Mouse (Mus musculus) embryonic facial prominence, embryonic 14.5 days (tissue): ENCODE measurements around the gene Pnrc2. TPM values are rescaled to one million over a fixed set of nuclear protein-coding genes. Genes with fewer than 3 reads are reported as not detected.

Source experiments
- ATAC-seq: fragments of 200-750 bp; cut with Nextera tagmentation; 2 replicates; pipeline ENCODE4 v1.8.0; 2017; ENCODE audit warnings: low read depth, moderate number of reproducible peaks, moderate TSS enrichment
- DNase-seq: peaks from one replicate; pipeline ENCODE4 v3.0.0-alpha.2; 2015; ENCODE audit warnings: low spot score
- H3K27ac ChIP-seq: fragments of 300-500 bp; sonication (generic); replicated peaks from 2 replicates; pipeline ENCODE4 v1.5.1; 2014; ENCODE audit warnings: low read depth, mild to moderate bottlenecking, low read length, moderate library complexity
- H3K27me3 ChIP-seq: fragments of 300-500 bp; sonication (generic); replicated peaks from 2 replicates; pipeline ENCODE4 v1.6.1; 2014; ENCODE audit warnings: low read length; ENCODE audit not compliant: control insufficient read depth, insufficient read depth
- H3K36me3 ChIP-seq: fragments of 300-500 bp; sonication (generic); 2 replicates; pipeline ENCODE4 v1.6.1; 2014; ENCODE audit warnings: low read length, mixed read lengths; ENCODE audit not compliant: control insufficient read depth, insufficient read depth
- H3K4me1 ChIP-seq: fragments of 300-500 bp; sonication (generic); 2 replicates; pipeline ENCODE4 v1.6.1; 2014; ENCODE audit warnings: antibody characterized with exemption, low read length; ENCODE audit not compliant: control insufficient read depth, insufficient read depth
- H3K4me2 ChIP-seq: fragments of 300-500 bp; sonication (generic); 2 replicates; pipeline ENCODE4 v1.6.1; 2014; ENCODE audit warnings: low read depth, mild to moderate bottlenecking, low read length, moderate library complexity, mixed read lengths
- H3K4me3 ChIP-seq: fragments of 300-500 bp; sonication (generic); 2 replicates; pipeline ENCODE4 v1.5.1; 2014; ENCODE audit warnings: low read depth, mild to moderate bottlenecking, low read length
- H3K9ac ChIP-seq: fragments of 300-500 bp; sonication (generic); 2 replicates; pipeline ENCODE4 v1.6.1; 2014; ENCODE audit warnings: low read depth, mild to moderate bottlenecking, low read length, moderate library complexity, mixed read lengths
- H3K9me3 ChIP-seq: fragments of 300-500 bp; sonication (generic); 2 replicates; pipeline ENCODE4 v1.6.1; 2016; ENCODE audit warnings: low read length; ENCODE audit not compliant: control insufficient read depth
- WGBS: fragments of 180-500 bp; shearing (Covaris S2); extraction: QIAGEN DNeasy Blood & Tissue Kit; methylation state at CpG from one replicate; pipeline ENCODE4 v1.1.7; 2014; 5-methylcytosine and 5-hydroxymethylcytosine counted together
- polyA plus RNA-seq: library from polyadenylated mRNA; unstranded; fragments of >200 nt; fragmentation: Nextera tagmentation; extraction: Ambion mirVana; gene quantifications from 2 replicates; pipeline ENCODE4 v1.2.1, GENCODE M21; 2014

Pnrc2 gene
- polyA plus RNA-seq, 1 experiment from 2014 or later: 162 TPM

GRCm38 (mm10) chr4:135898380-135899049, 24.9 kb upstream of the Pnrc2 start:
- H3K36me3 ChIP-seq: no peaks in the 10 kb centered on the region
- no peaks in the 10 kb centered on the region for H3K27me3 ChIP-seq
- DNase-seq (no peak), ATAC-seq (0 out of 2 replicates have a peak, but pooled peaks have one; percentile 22)
- H3K27ac ChIP-seq: no peak overlapping the region
- H3K4me2 ChIP-seq: no peak overlapping the region
- no peak overlapping the region for H3K4me3 ChIP-seq
- H3K4me1 ChIP-seq: no peaks in the 10 kb centered on the region
- H3K9ac ChIP-seq: no peak overlapping the region
- 56% methylated on average over 8 of the region's 9 CpGs for WGBS
- no peaks in the 10 kb centered on the region for H3K9me3 ChIP-seq

GRCm38 (mm10) chr4:135896157-135896556, 22.5 kb upstream of the Pnrc2 start:
- Histone ChIP-seq H3K27me3 (no peaks in the 10 kb centered on the region), H3K36me3 (no peaks in the 10 kb centered on the region), H3K4me1 (no peaks in the 10 kb centered on the region), H3K9ac (no peak overlapping the region), H3K4me2 (no peak overlapping the region), H3K4me3 (no peak overlapping the region), H3K9me3 (no peaks in the 10 kb centered on the region), H3K27ac (no peak overlapping the region)
- WGBS: 73% methylated on average over 6 of the region's 6 CpGs
- DNase-seq (no peak), ATAC-seq (no peak)

GRCm38 (mm10) chr4:135895071-135895571, 21.5 kb upstream of the Pnrc2 start, which contains the start of gene Cnr2:
TSS of gene Cnr2 (plus strand) at chr4:135895394.
- Histone ChIP-seq H3K27ac (no peak within 1 kb of the TSS), H3K4me1 (no peaks in the 10 kb centered on the region), H3K9me3 (no peaks in the 10 kb centered on the region), H3K9ac (no peak within 1 kb of the TSS), H3K36me3 (no peaks in the 10 kb centered on the region), H3K27me3 (no peaks in the 10 kb centered on the region), H3K4me3 (no peak within 1 kb of the TSS), H3K4me2 (no peak within 1 kb of the TSS)
- ATAC-seq (no peak), DNase-seq (no peak)
- 59% methylated on average over 8 of the region's 8 CpGs for WGBS

- no peaks in the 10 kb centered on the region for H3K9me3 ChIP-seq
- H3K9ac ChIP-seq: no peak overlapping the region
- ATAC-seq: no peak
- H3K4me3 ChIP-seq: no peak overlapping the region
- H3K4me1 ChIP-seq: no peaks in the 10 kb centered on the region
- no peaks in the 10 kb centered on the region for H3K36me3 ChIP-seq
- WGBS: 60% methylated on average over 4 of the region's 4 CpGs
- no peak overlapping the region for H3K4me2 ChIP-seq
- DNase-seq: no peak
- H3K27ac ChIP-seq: no peak overlapping the region
- H3K27me3 ChIP-seq: no peaks in the 10 kb centered on the region
Observed at GRCm38 (mm10) chr4:135892884-135893283, 19.2 kb upstream of the Pnrc2 start.

- no peak overlapping the region for H3K27ac ChIP-seq
- H3K4me3 ChIP-seq: no peak overlapping the region
- 80% methylated on average over 2 of the region's 2 CpGs for WGBS
- no peaks in the 10 kb centered on the region for H3K27me3 ChIP-seq
- ATAC-seq (no peak), DNase-seq (no peak)
- no peaks in the 10 kb centered on the region for H3K36me3 ChIP-seq
- no peaks in the 10 kb centered on the region for H3K4me1 ChIP-seq
- H3K9ac ChIP-seq: no peak overlapping the region
- H3K9me3 ChIP-seq: no peaks in the 10 kb centered on the region
- H3K4me2 ChIP-seq: no peak overlapping the region
Observed at GRCm38 (mm10) chr4:135891539-135891938, 17.9 kb upstream of the Pnrc2 start.

- H3K4me2 ChIP-seq: no peak overlapping the region
- no peaks in the 10 kb centered on the region for H3K4me1 ChIP-seq
- no peak overlapping the region for H3K4me3 ChIP-seq
- H3K36me3 ChIP-seq: no peaks in the 10 kb centered on the region
- no peak overlapping the region for H3K27ac ChIP-seq
- WGBS: 13% methylated on average over 4 of the region's 4 CpGs
- DNase-seq (peak; percentile 85), ATAC-seq (peak; percentile 92)
- H3K27me3 ChIP-seq: no peaks in the 10 kb centered on the region
- H3K9ac ChIP-seq: no peak overlapping the region
- no peaks in the 10 kb centered on the region for H3K9me3 ChIP-seq
Observed at GRCm38 (mm10) chr4:135889884-135890283, 16.2 kb upstream of the Pnrc2 start.

GRCm38 (mm10) chr4:135889146-135889883, 15.7 kb upstream of the Pnrc2 start:
- H3K36me3 ChIP-seq: no peaks in the 10 kb centered on the region
- no peak overlapping the region for H3K27ac ChIP-seq
- no peaks in the 10 kb centered on the region for H3K27me3 ChIP-seq
- 0 out of 2 replicates have a peak, but pooled peaks cover 4% of the 10 kb centered on the region for H3K4me1 ChIP-seq
- no peak overlapping the region for H3K4me2 ChIP-seq
- DNase-seq: no peak
- no peak for ATAC-seq
- H3K4me3 ChIP-seq: no peak overlapping the region
- no peak overlapping the region for H3K9ac ChIP-seq
- 76% methylated on average over 7 of the region's 7 CpGs for WGBS
- no peaks in the 10 kb centered on the region for H3K9me3 ChIP-seq

GRCm38 (mm10) chr4:135888448-135889057, 14.9 kb upstream of the Pnrc2 start:
- Histone ChIP-seq H3K4me1 (peaks cover 8% of the 10 kb centered on the region; the same call in 1 of the 2 replicates), H3K27ac (no peak overlapping the region), H3K9ac (no peak overlapping the region), H3K9me3 (no peaks in the 10 kb centered on the region), H3K4me3 (no peak overlapping the region), H3K4me2 (no peak overlapping the region), H3K36me3 (no peaks in the 10 kb centered on the region), H3K27me3 (no peaks in the 10 kb centered on the region)
- DNase-seq (no peak), ATAC-seq (no peak)
- 93% methylated on average over 24 of the region's 24 CpGs for WGBS
